Mouse (Mus musculus): ENCODE results near the gene Hspa1b.

Gene Hspa1b

GRCm38 (mm10) chr17:34927306-34928019 lies 31.6 kb downstream of the Hspa1b start:
- no peak for DNase-seq

- no peak for DNase-seq
Observed at GRCm38 (mm10) chr17:34924258-34924657, 34.8 kb downstream of the Hspa1b start.

GRCm38 (mm10) chr17:34922939-34923338 lies 36.1 kb downstream of the Hspa1b start:
- no peak for DNase-seq

GRCm38 (mm10) chr17:34917188-34917587 lies 41.9 kb downstream of the Hspa1b start:
- no peak for DNase-seq

- no peak for DNase-seq
Observed at GRCm38 (mm10) chr17:34916316-34916715, 42.7 kb downstream of the Hspa1b start.

GRCm38 (mm10) chr17:34915410-34915831 lies 43.6 kb downstream of the Hspa1b start:
- no peak for DNase-seq

- DNase-seq: no peak
Observed at GRCm38 (mm10) chr17:34913930-34914665, 44.9 kb downstream of the Hspa1b start, which contains the start of gene Slc44a4. Slc44a4 (plus strand) TSS chr17:34914466.

GRCm38 (mm10) chr17:34911945-34912351 lies 47.1 kb downstream of the Hspa1b start:
- peak; percentile 64 for DNase-seq

GRCm38 (mm10) chr17:34910982-34911381 lies 48.1 kb downstream of the Hspa1b start:
- no peak for DNase-seq
